Mouse (Mus musculus): ENCODE data around the gene Sema7a.

Sema7a gene

DNA sequence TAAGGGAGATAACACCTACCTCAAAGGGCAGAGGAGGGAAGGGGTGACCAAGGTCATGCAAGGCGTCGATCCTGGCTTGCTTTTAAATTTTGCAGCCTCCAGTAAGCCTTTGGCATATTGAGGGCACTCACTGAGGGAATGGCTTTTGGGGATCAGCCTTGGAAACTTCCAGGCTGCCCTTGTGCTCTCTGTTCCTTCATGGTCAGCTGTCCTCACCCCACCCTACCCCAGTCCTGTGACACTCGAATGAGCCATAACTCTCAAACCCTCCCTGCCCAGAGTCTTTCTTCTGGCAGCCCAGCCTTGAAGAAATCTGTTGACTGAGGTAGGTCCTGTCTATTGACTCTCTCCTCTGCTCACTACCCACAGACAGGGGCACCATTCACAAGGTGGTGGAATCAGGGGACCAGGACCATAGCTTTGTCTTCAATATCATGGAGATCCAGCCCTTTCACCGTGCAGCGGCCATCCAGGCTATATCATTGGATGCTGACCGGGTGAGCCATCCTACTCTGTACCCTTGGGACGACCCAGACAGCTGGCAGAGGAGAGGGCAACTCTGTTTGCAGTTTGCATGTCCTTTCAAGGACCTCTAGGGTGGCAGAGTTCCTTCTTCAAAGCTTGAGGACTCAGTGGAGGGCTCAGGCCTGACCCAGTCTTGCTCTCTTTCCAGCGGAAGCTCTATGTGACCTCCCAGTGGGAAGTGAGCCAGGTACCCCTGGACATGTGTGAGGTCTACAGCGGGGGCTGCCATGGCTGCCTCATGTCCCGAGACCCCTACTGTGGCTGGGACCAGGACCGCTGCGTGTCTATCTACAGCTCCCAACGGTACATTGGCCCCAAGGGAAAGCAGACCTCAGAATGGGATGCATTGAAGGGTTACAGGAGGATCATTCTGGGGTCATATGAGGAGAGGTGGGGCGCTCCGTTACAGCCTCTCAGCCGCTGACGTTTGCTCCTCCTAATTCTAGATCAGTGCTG is 20.3 kb downstream of the Sema7a start:
- DNase-seq (ENCODE audit: low spot score in 2 of 2) = no peak

DNA sequence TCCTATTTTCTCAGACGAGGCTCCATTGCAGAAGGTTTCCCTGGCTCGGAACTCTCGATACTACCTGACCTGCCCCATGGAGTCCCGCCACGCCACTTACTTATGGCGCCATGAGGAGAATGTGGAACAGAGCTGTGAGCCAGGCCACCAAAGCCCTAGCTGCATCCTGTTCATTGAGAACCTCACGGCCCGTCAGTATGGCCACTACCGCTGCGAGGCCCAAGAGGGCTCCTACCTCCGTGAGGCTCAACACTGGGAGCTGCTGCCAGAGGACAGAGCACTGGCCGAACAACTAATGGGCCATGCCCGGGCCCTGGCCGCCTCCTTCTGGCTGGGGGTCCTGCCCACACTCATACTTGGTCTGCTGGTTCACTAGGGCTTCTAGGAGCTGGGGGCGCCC is 21.3 kb downstream of the Sema7a start:
- no peak for DNase-seq (ENCODE audit: low spot score in 2 of 2)

- no peak for DNase-seq (ENCODE audit: low spot score in 2 of 2)
These were observed 22.2 kb downstream of the Sema7a start for GRCm38 (mm10) chr9:57961863-57962778.

DNA sequence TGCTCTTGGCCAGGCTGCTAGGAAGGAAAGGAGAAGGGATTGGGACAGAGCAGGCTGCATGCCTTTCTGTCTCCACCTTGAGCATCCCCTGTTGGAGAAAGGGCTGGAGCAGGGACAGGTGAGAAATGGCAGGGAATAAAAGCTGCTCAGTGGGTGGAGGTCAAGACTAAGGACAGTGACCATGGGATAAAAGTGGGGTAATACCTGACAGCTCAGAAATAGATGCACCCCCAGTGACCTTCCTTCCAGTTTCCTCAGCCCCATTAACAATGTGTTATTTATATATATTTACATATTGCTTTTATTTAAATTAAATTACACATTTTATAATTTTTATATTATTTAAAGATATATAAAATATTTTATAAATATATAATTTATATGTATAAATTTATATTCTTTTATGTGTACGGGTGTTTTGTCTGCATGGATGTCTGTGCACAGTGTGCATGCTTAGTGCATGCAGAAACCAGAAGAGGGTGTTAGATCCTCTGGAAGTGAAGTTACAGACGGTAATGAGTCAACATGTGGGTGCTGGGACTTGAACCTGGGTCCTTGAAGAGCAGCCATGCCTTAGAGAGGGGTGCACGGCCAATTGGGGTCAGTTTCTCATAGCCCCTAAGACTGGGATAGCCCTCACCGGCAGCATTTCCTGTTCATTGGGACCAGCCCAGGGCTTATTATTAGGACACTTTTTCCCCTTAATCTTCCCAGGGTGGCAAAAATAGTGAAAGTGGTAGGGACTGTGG is 23.5 kb downstream of the Sema7a start:
- DNase-seq (ENCODE audit: low spot score in 2 of 2) = no peak

GRCm38 (mm10) chr9:57963998-57964395 is 24.1 kb downstream of the Sema7a start:
- no peak for DNase-seq (ENCODE audit: low spot score in 2 of 2)

GRCm38 (mm10) chr9:57964528-57965250 is 24.8 kb downstream of the Sema7a start:
- DNase-seq (ENCODE audit: low spot score in 2 of 2) = no peak

DNA sequence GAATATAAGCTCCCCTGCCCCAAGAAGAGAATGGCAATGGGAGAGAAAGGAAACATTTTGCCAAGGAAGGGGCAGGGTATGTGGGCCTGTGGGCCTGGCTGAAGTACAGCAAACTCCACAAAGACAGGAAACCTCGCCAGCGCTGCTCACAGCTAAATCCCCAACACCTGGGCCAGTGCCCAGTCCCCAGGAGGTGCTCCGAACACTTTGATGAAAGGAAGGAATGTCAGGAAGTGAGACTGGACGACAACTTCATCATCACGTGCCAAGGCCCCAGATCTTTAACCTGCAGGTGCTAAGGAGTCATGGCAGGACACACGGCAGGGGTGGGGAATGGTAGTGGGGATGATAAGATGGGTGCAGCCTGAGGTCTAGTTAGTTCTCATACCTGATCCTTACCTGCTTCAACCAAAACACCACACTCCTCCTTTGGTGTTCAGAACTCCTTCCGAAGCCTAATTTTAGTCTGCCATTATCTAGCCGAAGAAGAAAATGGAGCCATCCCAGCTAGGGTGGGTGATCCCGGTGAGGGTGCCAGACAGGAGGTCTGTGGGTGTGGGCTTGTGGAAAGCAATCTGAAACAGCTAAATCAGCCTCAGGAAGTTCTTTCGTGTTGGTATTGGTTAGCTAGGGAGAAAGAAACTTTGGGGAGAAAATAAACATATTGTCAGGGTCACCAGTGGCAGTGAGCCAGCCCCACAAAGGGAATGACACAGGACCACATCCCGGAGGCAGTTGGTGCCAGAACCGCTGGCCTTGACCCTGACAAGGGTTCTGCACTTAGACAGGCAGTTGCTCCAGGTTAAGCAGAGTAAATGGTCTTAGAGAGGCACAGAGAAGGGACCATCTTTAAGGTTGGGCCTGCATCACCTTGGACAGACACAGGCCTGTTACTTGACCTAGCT is 25.6 kb downstream of the Sema7a start:
- DNase-seq (ENCODE audit: low spot score in 2 of 2) = no peak

- DNase-seq (ENCODE audit: low spot score in 2 of 2) = no peak
These were observed 27.5 kb downstream of the Sema7a start for GRCm38 (mm10) chr9:57967237-57967960.

DNA sequence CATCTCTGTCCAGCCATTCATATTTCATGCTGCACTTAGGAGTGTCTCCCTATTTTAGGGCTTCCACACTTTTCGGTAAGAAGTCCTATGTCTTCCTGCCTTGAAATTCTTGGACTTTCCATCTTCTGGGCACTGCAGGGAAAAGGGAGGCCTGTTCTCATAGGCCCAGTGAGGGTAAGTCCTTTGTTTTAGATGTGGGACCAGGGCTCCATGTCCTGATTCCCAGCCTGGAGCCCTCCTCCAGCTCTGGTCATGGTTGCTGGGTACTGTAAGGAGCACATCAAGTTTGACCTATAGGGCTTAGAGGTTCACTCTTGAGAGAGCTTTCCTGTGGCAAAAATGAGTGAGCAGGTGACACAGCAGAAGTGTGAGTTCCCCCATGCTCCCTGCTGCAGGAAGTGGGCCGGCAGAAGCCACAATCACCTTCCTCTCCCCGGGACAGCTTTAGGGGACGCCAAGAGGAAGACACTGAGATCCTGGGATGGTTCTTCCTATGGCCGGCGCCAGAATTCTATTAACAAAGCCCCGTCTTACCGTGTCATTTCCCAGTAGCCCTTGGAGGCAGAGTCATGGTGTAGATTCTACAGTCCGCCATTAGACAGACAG is 28.4 kb downstream of the Sema7a start:
- DNase-seq (ENCODE audit: low spot score in 2 of 2) = peak; percentile 66 to 67

GRCm38 (mm10) chr9:57968783-57969542 is 29.1 kb downstream of the Sema7a start:
- no peak for DNase-seq (ENCODE audit: low spot score in 2 of 2)

GRCm38 (mm10) chr9:57969736-57970495 is 30.0 kb downstream of the Sema7a start:
- peak; percentile 49 to 54 for DNase-seq (ENCODE audit: low spot score in 2 of 2)

DNA sequence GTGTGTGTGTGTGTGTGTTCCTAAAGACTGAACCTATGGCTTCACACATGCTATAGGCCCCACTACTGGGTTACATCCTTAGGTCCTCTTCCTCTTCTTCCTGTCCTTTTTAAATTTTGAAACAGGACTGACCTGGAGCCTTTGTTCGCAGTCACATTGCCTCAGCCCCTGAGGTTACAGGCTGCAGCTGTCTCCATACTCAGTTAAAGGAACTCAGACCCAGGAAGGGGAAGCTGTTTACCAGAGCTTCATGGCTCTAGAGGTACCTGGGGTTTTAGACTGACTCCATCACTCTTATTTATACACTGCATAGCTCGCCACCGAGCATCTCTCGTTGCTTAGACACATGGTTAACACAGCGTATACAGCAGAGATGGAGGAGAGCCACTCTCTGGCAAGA is 31.5 kb downstream of the Sema7a start:
- DNase-seq (ENCODE audit: low spot score in 2 of 2) = peak in 1 of 2 experiments; percentile 51

DNA sequence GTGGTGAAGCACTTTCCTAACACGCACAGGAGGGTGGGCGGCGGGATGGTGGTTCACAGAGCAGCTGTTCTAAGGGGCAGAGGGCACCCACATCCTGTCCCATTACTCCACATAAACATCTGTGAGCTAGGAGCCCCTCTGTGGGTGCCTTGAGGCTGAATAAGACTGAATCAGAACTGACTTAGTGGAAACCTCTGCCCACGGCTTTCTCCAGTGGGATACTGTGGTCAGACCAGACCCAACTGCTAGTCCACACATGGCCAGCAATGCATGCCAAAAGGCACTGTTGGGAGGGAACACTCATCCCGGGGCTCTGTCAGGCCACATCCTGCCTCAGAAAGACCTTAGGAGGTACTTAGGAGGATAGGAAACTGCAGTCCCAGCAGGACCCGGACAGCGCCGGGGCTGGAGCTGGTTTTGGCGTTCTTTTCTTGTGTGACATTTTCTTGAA is 32.3 kb downstream of the Sema7a start:
- peak; percentile 80 to 86 for DNase-seq (ENCODE audit: low spot score in 2 of 2)

DNA sequence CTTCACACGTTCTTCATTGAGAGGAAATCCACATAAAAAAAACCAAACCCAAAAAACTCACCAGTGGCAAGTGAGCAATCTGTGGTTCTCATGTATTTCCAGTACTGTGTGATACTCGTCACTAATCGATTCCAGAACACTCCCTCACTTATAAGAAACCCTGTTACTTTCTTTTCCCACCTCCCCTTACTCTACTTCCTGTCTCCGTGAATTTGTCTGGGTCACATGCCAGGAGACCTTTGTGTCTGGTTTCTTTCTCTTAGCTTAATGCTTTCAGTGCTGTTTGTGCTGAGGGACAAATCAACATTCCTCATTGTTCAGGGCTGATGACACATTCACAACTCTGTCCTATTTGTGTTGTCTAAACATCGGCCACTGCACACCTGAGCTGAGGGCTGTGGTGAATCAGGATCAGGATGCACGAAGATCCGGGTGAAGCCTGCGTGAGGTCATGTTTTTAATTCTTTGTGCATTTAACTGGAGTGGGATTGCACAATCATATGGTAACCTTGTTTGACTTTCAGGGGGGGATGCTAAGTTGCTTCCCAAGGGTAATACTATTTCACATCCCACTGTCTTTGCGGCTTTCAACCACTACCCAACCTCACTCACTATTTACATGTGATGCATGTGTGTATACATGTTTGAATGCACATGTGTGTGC is 33.0 kb downstream of the Sema7a start:
- DNase-seq (ENCODE audit: low spot score in 2 of 2) = no peak

GRCm38 (mm10) chr9:57973440-57974066 is 33.6 kb downstream of the Sema7a start:
- DNase-seq (ENCODE audit: low spot score in 2 of 2) = no peak

DNA sequence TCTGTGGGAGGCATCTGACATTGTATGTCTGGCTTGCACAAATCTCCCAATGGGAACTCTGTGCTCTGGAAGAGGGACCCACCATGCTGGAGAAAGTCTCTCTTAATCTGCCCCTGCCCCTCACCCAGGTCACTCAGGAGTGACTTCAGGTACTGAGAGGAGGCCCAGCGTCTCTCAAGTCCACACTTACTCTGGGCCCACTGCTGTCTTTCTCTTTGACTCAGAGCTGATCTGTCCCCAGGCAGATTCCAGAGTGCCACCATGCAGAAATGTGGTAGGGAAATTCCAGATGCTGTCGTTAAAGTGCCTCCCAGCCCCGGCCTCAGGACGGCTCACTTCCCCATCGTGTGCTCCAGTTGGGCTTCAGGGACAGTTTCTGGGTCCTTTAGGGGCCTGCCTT is 34.3 kb downstream of the Sema7a start:
- no peak for DNase-seq (ENCODE audit: low spot score in 2 of 2)

Data from thymus, postnatal 10 days (tissue).